Mouse (Mus musculus) gastrocnemius, adult 2 months (tissue): ENCODE measurements at regions not wholly inside any gene's neighbourhood (a gene's known extent, or its start where the extent isn't known, plus 50 kb on each side); places are given as distances from the start of the nearest gene placed in this dataset.

Source experiments
- DNase-seq: peaks from one replicate; pipeline ENCODE4 v3.0.0; 2022
- H3K27ac ChIP-seq: fragments of 200-600 bp; 2 replicates; pipeline ENCODE4 v1.8.1; 2022; ENCODE audit warnings: mild to moderate bottlenecking
- H3K4me3 ChIP-seq: fragments of 200-600 bp; 2 replicates; pipeline ENCODE4 v1.8.1; 2022; ENCODE audit warnings: mild to moderate bottlenecking, moderate library complexity
- CTCF ChIP-seq: fragments of 200-600 bp; IDR thresholded peaks from 2 replicates; pipeline ENCODE4 v1.8.1; 2022; ENCODE audit warnings: antibody characterized with exemption, mild to moderate bottlenecking, moderate library complexity
- intact Hi-C: fragments of 180-260 bp; cut with DNase I; formaldehyde crosslinking; loops from one replicate; pipeline ENCODE4 v1.15.1; 2025

GRCm38 (mm10) chr1:67359824-67360223, 237.0 kb downstream of the Cps1 start:
- TF ChIP-seq CTCF, result no peak
- no peak overlapping the region for H3K4me3 ChIP-seq
- intact Hi-C loops, result no loop called here

DNA sequence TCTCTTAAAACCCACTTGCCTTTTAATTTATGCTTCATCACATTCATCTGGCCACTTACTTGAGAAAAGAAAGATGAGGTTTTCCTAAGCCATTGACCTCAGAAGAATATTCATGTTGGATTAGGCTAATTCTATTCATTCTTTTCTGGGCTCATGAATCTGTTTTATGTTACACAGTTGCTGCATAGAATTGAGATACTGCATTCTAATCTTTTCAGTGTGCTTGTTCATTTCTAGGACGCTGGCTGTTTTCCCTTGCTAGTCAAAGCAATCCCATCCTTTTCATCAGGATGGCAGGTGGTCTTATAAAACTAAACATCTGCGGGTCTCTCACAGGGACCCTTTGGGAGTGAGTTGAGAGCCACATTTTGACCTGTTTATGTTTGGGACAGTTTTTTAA, 243.2 kb downstream of the Cps1 start:
- intact Hi-C loops, result no loop called here

More at GRCm38 (mm10) chr1:67359824-67360223, 237.0 kb downstream of the Cps1 start:
- no peak overlapping the region for H3K27ac ChIP-seq
- DNase-seq, result no peak

DNA sequence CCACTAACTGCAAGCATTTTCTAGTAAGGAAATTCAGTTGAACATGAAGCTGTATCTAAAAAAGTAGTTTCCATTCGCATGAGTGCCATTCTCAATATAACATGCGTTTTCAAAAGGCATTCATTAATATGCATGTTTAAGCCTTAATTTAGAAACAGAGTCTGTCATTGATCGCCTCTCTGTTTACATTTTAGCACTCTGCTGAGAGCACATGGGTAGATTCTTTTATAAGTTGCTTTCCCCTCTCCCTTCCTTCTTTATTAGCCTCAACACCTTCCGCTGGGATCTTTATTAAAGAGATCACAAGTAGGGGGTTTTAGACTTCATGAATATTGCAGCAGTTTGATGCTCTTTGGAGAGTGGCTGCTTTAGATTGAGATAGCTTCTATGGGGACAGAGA, 243.7 kb downstream of the Cps1 start:
- intact Hi-C loops, result no loop called here
- DNase-seq, result no peak
- no peak for TF ChIP-seq CTCF
- Histone ChIP-seq H3K27ac (no peak overlapping the region), H3K4me3 (no peak overlapping the region)

More for the DNA sequence above, 243.2 kb downstream of the Cps1 start:
- H3K4me3 ChIP-seq, result no peak overlapping the region
- TF ChIP-seq CTCF, result no peak
- no peak overlapping the region for H3K27ac ChIP-seq
- no peak for DNase-seq

DNA sequence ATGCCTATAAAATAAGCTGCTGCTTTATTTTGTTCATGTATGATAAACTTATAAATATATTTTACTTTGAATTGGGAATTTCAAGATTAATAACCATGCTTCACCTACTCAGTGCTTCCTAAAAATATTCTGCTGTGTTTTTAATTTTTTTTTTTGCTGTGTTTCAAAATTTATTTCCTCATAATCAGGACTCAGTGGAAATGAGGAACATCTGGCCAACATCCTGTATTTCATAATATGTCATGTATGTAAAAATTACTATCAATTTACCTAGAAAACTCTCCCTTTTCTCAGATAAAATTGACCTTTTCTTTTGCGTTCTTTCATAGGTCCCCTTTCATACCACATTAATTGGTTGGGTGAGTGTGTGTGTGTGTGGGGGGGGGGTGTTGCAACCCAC, 259.5 kb downstream of the Cps1 start:
- H3K4me3 ChIP-seq, result no peak overlapping the region
- no peak for DNase-seq
- H3K27ac ChIP-seq, result no peak overlapping the region
- intact Hi-C loops, result no loop called here
- no peak for TF ChIP-seq CTCF

- intact Hi-C loops, result no loop called here
- DNase-seq, result no peak
- Histone ChIP-seq H3K27ac (no peak overlapping the region), H3K4me3 (no peak overlapping the region)
- TF ChIP-seq CTCF, result no peak
Measured at GRCm38 (mm10) chr1:67385377-67385776, 262.6 kb downstream of the Cps1 start.

GRCm38 (mm10) chr1:67386877-67387276, 264.1 kb downstream of the Cps1 start:
- Histone ChIP-seq H3K27ac (no peak overlapping the region), H3K4me3 (no peak overlapping the region)
- intact Hi-C loops, result no loop called here
- TF ChIP-seq CTCF, result no peak
- no peak for DNase-seq

DNA sequence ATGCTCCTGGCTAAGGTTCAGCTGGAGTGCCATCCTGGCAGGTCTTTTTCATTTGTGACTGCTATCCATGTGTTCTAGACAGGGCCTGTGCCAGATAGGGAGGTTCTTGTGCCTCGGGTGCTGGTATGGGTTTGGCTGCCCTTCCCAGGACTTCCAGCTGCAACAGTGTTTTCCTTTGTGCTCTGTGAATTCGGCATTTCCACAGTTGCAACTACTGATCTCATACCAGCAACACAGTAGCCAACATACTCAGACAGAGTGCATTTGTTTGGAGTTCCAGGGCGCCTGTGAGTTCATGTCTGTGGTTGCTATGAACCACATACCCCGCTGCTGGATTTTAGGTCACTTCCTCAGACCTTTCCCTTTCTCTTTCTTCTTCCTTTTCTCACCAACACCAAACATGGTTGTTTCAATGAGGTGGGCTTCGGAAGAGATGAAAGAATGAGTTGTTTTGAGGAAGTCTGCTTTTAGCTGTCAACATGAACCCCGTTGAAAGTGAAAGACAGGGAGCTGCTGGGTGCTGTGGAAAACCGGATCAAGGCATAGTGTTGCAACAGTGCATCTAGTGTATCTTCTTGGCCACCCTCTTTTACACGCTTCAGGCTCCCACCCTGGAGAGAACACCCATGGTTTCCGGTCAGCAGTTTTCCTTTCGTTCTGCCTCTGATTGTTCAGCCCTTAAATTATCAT, 275.1 kb downstream of the Cps1 start:
- DNase-seq, result no peak
- peak overlapping the region; percentile 57 for H3K4me3 ChIP-seq
- intact Hi-C loops, result no loop called here
- no peak overlapping the region; the same call in 1 of the 2 replicates for H3K27ac ChIP-seq
- TF ChIP-seq CTCF, result no peak

DNA sequence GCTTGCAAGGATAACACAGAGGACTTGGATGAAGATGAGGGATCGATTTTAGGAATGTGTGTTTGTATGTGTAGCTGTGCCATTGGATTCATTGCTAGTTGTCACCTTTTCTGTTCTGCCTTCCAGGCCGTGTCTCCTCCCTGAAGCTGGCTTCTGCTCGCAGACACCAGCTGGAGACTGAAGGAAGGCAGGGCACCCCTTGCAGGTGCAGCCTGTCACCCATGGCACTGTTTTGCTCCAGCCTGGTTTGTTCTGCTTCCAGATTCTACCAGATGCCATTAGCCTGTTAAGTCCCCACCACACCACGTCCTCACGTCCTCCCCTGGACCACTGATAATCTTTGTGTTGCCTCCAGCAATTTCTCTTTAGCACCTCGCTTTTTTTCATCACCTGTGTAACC, 286.7 kb downstream of the Cps1 start:
- intact Hi-C loops, result no loop called here
- no peak overlapping the region for H3K4me3 ChIP-seq
- TF ChIP-seq CTCF, result no peak
- no peak overlapping the region for H3K27ac ChIP-seq
- DNase-seq, result no peak

DNA sequence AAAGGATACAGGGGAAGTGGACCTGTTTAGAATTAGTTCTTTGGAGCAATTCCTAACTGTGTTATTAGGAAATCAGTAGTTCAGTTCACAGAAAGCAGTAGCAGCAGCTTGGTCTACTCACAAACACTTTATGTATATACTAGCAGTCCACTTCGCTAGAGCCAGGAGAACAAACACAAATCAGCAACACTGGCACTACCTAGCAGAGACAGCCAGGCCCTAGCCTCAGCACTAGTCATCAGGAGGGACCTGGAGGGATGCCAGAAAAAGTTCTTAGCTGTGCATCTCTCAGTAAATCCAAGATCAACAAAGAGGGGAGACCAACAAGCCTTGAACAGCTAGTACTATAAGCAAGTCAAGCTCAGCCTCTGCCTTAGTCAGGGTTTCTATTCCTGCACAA, 294.4 kb downstream of the Cps1 start:
- intact Hi-C loops, result no loop called here
- no peak for DNase-seq
- no peak overlapping the region for H3K4me3 ChIP-seq
- no peak overlapping the region for H3K27ac ChIP-seq
- no peak for TF ChIP-seq CTCF

DNA sequence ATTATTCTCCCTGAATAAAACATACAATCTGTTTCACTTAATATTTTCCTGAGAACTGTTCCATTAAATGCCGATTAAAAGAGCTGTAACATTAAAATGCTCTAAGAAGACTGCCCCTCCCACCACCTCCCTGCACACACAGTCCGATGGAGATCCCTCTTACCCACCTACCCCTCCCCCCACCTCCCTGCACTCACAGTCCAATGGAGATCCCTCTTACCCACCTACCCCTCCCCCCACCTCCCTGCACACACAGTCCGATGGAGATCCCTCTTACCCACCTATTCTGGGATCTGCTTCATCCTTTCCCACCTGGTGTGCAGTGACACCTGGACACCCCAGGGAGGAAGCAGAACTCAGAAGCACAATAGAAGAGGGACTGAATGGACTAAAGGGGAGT, 305.6 kb downstream of the Cps1 start:
- intact Hi-C loops, result no loop called here
- Histone ChIP-seq H3K27ac (no peak overlapping the region), H3K4me3 (no peak overlapping the region)
- no peak for DNase-seq
- TF ChIP-seq CTCF, result no peak

- H3K27ac ChIP-seq, result no peak overlapping the region
- DNase-seq, result no peak
- no peak for TF ChIP-seq CTCF
- no peak overlapping the region for H3K4me3 ChIP-seq
- intact Hi-C loops, result no loop called here
Measured at GRCm38 (mm10) chr1:67450831-67451230, 328.0 kb downstream of the Cps1 start.

DNA sequence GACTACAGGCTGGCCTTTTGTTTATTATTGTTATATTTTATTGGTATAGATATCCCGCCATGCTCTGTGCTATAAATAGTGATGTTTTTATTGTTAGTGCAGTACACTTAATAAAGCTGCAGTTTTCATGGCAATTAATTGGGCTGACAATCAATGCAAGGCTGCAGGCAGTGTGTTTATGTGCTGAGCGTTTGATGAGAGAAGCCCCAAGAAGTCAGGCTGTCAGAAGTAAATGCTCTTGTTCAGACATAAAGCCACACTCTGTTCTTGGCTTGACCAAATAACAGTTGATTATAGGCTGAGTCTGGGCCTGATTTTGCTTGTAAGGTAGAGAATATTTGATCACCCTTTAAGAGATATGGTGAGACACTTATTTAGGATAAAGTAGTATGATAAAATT, 341.4 kb downstream of the Cps1 start:
- no peak for TF ChIP-seq CTCF

GRCm38 (mm10) chr1:67465527-67465926, 342.7 kb downstream of the Cps1 start:
- H3K27ac ChIP-seq, result no peak overlapping the region
- no peak overlapping the region for H3K4me3 ChIP-seq
- intact Hi-C loops, result no loop called here
- no peak for TF ChIP-seq CTCF
- no peak for DNase-seq

More for the DNA sequence above, 341.4 kb downstream of the Cps1 start:
- Histone ChIP-seq H3K4me3 (no peak overlapping the region), H3K27ac (no peak overlapping the region)
- intact Hi-C loops, result no loop called here
- DNase-seq, result no peak

DNA sequence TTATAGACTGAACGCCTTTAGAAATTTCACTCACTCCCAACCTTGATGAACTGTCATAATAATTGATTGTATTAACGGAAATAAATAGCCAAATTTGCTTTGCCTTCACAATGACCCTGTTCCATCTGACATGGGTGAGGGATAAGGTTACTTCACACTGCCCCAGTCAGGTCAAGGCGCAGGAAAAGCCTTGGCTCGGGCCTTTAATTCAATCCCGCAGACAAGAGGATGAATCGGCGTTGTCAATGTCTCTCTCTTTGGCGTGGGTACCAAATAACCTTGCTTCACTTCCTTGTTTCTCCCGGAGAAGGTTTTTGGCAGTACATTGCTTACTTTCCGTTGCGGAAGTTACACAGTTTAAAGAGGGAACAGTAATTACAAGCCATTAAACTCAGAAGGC, 354.2 kb downstream of the Cps1 start:
- no peak for DNase-seq
- intact Hi-C loops, result no loop called here

More for the DNA sequence above, 354.2 kb downstream of the Cps1 start:
- Histone ChIP-seq H3K4me3 (no peak overlapping the region), H3K27ac (no peak overlapping the region)
- no peak for TF ChIP-seq CTCF
